Mouse (Mus musculus) cerebellum, adult 2 months (tissue): ENCODE results near the gene Tfam. TPM values are rescaled to one million over a fixed set of nuclear protein-coding genes. Genes with fewer than 3 reads are reported as not detected.

Experiments
- DNase-seq, 2 experiments: peaks; one replicate each; pipeline ENCODE4 v3.0.0; 2021
- H3K27ac ChIP-seq: fragments of 200-500 bp; 2 replicates; pipeline ENCODE4 v1.5.1; 2012; ENCODE audit warnings: low read length, control low read depth, inconsistent platforms; ENCODE audit not compliant: insufficient read depth
- H3K27me3 ChIP-seq: fragments of 200-500 bp; 2 replicates; pipeline ENCODE4 v1.6.1; 2012; ENCODE audit warnings: inconsistent platforms, mild to moderate bottlenecking, low read length, moderate library complexity; ENCODE audit not compliant: control insufficient read depth, insufficient read depth
- H3K4me1 ChIP-seq: fragments of 200-500 bp; 2 replicates; pipeline ENCODE4 v1.6.1; 2011; ENCODE audit warnings: low read length; ENCODE audit not compliant: control insufficient read depth, insufficient read depth
- H3K4me3 ChIP-seq: fragments of 200-500 bp; replicated peaks from 2 replicates; pipeline ENCODE3; 2011; ENCODE audit warnings: mild to moderate bottlenecking, low read depth, low read length, control low read depth; ENCODE audit not compliant: insufficient read depth
- CTCF ChIP-seq: fragments of 200-500 bp; IDR thresholded peaks from 2 replicates; pipeline ENCODE4 v1.5.1; 2011; ENCODE audit warnings: low read depth, mild to moderate bottlenecking, control low read depth, low read length, moderate library complexity, borderline replicate concordance; ENCODE audit not compliant: insufficient read depth
- POLR2A ChIP-seq: fragments of 200-500 bp; IDR thresholded peaks from 2 replicates; pipeline ENCODE4 v1.6.1; 2011; ENCODE audit warnings: low read length, control low read depth, borderline replicate concordance; ENCODE audit not compliant: insufficient read depth
- WGBS: fragments of 180-500 bp; shearing (Covaris S2); methylation state at CpG from one replicate; pipeline ENCODE4 v1.1.7; 2018; 5-methylcytosine and 5-hydroxymethylcytosine counted together
- polyA plus RNA-seq: library from polyadenylated mRNA; depleted of rRNA; stranded (reverse); fragments of >200 nt; gene quantifications from 2 replicates; pipeline ENCODE4 v1.2.3, GENCODE M21; 2012

Gene Tfam
- polyA plus RNA-seq, 1 experiment = 27.2 TPM

DNA sequence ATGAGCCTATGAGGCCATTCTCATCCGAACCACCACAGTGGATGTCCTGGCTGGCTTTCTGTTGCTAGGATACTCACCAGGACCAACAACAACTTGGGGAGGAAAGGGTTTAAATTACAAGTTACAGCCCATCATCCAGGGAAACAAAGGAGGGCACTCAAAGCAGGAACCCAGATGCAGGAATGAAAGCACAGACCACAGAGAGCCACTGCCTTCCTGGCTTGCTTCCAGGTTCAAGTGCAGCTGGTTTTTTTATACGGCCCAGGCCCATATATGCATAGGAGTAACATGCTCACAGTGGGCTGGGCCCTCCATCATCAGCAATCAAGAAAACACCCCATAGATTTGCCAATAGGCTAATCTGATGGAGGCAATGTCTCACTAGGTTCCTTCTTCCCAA lies 15.4 kb downstream of the Tfam start:
- TF ChIP-seq CTCF = no peak
- no peaks in the 10 kb centered on the region for H3K27me3 ChIP-seq
- no peak overlapping the region for H3K27ac ChIP-seq
- WGBS = 73% methylated on average over 2 of the region's 2 CpGs
- peaks cover 2% of the 10 kb centered on the region; the same call in 1 of the 2 replicates for H3K4me1 ChIP-seq
- DNase-seq = no peak
- no peak overlapping the region for H3K4me3 ChIP-seq

- peaks cover 2% of the 10 kb centered on the region; the same call in 1 of the 2 replicates for H3K4me1 ChIP-seq
- WGBS = 13% methylated on average over 8 of the region's 8 CpGs
- no peak overlapping the region for H3K4me3 ChIP-seq
- DNase-seq = peak; percentile 68 to 79
- TF ChIP-seq POLR2A (no peak), CTCF (peak; percentile 89)
- no peak overlapping the region for H3K27ac ChIP-seq
- H3K27me3 ChIP-seq = no peaks in the 10 kb centered on the region
These were observed 19.7 kb downstream of the Tfam start for GRCm38 (mm10) chr10:71218228-71218892.

DNA sequence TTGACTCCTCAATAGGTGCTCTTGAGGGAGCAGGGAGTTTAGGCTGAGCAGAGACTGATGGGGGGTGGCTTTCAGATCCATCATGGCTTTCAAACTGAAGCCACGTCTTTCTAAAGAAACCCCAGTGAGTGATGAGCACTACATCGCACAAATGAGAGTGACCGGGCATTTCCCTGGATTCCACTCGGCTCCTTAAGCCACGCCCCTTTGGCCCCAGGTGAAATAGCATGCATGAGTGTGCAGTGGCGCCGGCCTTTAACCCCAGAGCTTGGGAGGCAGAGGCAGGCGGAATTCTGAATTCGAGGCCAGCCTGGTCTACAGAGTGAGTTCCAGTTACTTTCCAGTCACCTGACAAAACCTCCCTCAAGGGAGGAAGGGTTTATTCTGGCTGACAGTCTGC lies 22.1 kb downstream of the Tfam start:
- Histone ChIP-seq H3K4me1 (peaks cover 2% of the 10 kb centered on the region; the same call in 1 of the 2 replicates), H3K27ac (no peak overlapping the region), H3K4me3 (no peak overlapping the region), H3K27me3 (no peaks in the 10 kb centered on the region)
- 81% methylated on average over 9 of the region's 9 CpGs for WGBS
- DNase-seq = no peak
- no peak for TF ChIP-seq CTCF
- TF ChIP-seq POLR2A = no peak

DNA sequence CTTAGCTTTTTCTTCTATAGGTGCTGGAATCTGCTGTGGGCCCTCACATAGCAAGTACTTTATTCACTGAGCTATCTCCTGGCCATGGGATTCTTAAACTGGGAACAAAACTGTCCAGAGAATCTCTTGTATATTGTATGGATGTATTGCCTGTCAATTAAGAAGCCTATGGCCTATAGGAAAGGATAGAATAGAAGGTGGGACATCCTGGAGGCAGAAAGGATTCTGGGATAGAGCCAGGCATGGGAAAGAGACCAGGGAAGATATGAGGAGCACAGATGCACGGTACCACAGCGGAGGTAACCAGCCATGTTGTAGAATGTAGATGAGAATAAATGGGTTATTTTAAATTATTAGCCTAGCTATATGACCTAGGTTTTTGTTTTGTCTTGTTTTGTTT lies 36.6 kb downstream of the Tfam start:
- DNase-seq = no peak
- TF ChIP-seq CTCF (no peak), POLR2A (no peak)
- Histone ChIP-seq H3K4me3 (no peak overlapping the region), H3K27me3 (no peaks in the 10 kb centered on the region), H3K4me1 (no peaks in the 10 kb centered on the region), H3K27ac (no peak overlapping the region)
- WGBS = 79% methylated on average over 2 of the region's 2 CpGs

- DNase-seq = no peak
- no peaks in the 10 kb centered on the region for H3K27me3 ChIP-seq
- WGBS = 36% methylated on average over 5 of the region's 5 CpGs
- H3K27ac ChIP-seq = no peak overlapping the region
- TF ChIP-seq POLR2A (no peak), CTCF (no peak)
- no peak overlapping the region for H3K4me3 ChIP-seq
- H3K4me1 ChIP-seq = no peaks in the 10 kb centered on the region
These were observed 37.1 kb downstream of the Tfam start for GRCm38 (mm10) chr10:71200964-71201363.

DNA sequence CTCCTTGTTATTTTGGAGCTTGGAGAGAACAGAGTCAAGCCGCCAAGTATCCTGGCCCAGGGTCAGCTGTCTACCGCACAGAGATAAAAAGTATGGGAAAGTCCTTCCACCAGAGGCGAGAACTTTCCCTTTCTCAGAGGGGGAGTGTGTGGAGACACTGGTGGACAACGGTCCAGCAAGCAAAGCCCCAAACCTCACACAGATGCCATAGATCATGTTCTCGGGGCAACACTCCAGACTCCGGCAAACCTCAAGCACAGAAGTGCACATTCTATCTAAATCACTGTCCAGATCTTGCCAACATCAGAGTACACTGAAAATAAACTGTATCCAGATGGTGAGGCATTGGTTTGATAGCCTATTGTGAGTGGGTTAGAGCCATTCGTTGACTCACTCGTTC lies 39.4 kb downstream of the Tfam start:
- no peak for DNase-seq
- no peak for TF ChIP-seq POLR2A
- no peak for TF ChIP-seq CTCF
- Histone ChIP-seq H3K27ac (no peak overlapping the region), H3K4me3 (no peak overlapping the region), H3K27me3 (no peaks in the 10 kb centered on the region), H3K4me1 (0 out of 2 replicates have a peak, but pooled peaks cover 2% of the 10 kb centered on the region)
- WGBS = 89% methylated on average over 8 of the region's 8 CpGs

- 78% methylated on average over 14 of the region's 14 CpGs for WGBS
- no peak for DNase-seq
- TF ChIP-seq POLR2A (no peak), CTCF (no peak)
These were observed 40.9 kb downstream of the Tfam start for GRCm38 (mm10) chr10:71197036-71197785.

DNA sequence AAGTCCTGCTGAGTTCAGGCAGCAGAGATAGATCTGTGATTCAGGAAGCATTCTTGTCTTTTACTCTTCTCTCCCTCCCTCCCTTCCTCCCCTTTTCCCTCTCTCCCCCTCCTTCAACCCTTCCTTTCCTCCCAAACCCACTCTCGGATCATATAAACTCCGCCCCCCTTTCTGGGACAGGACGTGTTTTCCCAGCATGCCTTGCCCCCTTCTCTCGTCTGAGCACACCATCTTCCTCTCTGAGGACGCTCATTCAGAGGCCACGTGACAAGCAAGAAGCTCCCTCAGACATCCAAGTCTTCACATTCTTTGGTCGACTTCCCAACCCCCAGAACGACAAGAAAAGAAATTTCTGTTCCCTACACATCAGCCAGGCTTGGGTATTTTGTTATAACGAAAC lies 42.6 kb downstream of the Tfam start:
- Histone ChIP-seq H3K4me3 (no peak overlapping the region), H3K27me3 (no peaks in the 10 kb centered on the region), H3K27ac (no peak overlapping the region), H3K4me1 (0 out of 2 replicates have a peak, but pooled peaks cover 2% of the 10 kb centered on the region)
- 35% methylated on average over 9 of the region's 9 CpGs for WGBS
- TF ChIP-seq CTCF (no peak), POLR2A (no peak)
- DNase-seq = no peak

More at GRCm38 (mm10) chr10:71197036-71197785, 40.9 kb downstream of the Tfam start:
- Histone ChIP-seq H3K4me1 (0 out of 2 replicates have a peak, but pooled peaks cover 2% of the 10 kb centered on the region), H3K4me3 (no peak overlapping the region), H3K27ac (no peak overlapping the region), H3K27me3 (no peaks in the 10 kb centered on the region)
